Mouse (Mus musculus) forelimb bud, embryonic 11.5 days (tissue): ENCODE measurements around the gene Ltn1.

ENCODE experiments used
- DNase-seq: peaks from one replicate; pipeline ENCODE4 v3.0.0-alpha.2; 2012; ENCODE audit warnings: low read depth, low spot score

Gene Ltn1

DNA sequence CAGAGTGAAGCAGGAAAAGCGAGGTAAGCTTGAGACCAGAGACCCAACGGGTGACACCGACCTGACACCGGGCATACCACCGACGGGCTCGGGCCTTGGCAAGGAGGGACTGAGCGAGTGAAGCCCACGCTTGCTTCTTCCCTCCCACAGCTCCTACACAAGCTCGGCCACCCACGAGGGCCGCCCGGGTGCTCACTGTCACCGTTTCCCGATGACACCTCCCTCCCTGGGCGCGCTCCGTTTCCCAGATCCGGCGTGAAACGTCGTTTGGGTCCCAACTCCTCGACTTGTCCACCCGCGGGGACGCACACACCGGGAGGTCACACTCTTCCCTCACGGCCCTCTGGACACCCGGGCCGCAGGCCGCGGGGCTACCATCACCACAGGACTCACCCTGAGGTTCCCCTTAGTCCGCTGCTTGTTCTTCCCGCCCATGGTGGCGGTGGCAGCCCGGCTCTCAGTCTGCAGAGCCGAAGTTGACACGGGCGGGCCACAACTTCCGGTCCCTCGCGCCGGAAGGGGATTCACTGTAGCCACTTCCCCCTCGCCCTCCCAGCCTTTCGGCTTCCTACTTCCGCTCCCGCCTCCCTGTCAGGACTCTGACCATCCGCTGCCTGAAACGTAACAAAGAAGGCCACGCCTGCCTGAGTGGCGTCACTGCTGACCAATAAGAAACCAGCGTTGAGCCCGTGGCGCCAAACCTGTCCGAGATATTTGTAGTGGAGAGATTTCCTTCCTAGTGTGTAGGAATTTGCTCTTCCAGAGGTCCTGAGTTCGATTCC, at the start of gene Ltn1:
Gene Ltn1, minus strand, starts transcription at position 580 of the 782 bp plus-strand sequence.
- DNase-seq, result peak; percentile 99

DNA sequence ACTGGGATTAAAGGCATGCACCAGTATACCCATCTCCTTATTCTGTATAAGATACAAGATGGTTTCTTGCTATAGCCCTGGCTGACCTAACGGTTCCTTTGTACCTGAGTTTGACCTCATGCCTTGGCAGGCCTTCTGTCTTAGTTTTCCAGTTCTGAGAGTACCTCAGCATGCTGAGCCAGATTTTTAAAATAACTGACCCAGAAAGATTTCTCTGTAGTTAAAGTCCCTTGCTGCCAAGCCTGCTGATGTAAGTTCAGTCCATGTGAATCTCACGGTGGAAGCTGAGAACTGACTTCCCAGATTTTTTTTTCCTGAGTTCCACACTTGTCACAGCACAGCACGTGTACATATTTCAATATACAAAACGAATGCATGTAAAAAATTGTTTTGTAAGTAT, 38.2 kb upstream of the Ltn1 start:
- no peak for DNase-seq

DNA sequence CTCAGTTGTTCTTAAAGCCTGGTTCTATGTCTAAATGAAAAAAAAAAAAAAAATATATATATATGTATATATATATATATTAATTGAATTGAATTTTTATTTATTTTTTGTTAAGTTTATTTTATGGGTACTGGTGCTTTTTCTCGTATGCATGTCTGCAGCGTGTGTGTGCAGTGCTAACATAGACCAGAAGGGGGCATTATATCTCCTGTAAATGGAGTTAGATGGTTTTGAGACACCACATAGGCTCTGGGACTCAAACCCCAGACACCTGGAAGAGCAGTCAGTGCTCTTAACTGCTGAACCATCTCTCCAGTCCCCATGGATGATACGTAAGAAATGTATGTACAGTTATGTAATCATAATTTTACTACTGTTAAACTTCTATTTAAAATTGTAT, 26.3 kb upstream of the Ltn1 start:
- DNase-seq, result no peak

DNA sequence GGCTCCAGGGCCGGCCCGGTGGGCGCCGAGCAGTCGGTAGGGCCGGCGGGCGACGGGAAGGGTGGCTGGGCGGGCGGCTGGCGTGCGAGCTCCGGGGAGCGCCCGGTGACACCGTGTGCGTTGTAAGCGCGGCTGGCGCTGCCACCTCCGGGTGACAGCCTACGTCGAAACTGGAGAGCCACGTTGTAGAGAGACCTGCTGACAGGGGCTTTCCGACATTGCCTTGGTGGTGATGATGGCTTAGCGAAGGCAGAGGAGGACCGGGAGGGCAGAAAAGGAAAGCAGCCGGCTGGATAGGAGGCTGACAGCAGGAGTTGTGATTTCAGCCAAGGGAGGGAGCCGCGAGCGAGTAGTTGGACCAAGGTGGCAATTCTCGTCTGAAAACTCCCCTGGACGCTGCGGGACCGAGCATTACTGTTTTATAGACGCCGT, 22.8 kb upstream of the Ltn1 start:
- DNase-seq, result peak; percentile 18

DNA sequence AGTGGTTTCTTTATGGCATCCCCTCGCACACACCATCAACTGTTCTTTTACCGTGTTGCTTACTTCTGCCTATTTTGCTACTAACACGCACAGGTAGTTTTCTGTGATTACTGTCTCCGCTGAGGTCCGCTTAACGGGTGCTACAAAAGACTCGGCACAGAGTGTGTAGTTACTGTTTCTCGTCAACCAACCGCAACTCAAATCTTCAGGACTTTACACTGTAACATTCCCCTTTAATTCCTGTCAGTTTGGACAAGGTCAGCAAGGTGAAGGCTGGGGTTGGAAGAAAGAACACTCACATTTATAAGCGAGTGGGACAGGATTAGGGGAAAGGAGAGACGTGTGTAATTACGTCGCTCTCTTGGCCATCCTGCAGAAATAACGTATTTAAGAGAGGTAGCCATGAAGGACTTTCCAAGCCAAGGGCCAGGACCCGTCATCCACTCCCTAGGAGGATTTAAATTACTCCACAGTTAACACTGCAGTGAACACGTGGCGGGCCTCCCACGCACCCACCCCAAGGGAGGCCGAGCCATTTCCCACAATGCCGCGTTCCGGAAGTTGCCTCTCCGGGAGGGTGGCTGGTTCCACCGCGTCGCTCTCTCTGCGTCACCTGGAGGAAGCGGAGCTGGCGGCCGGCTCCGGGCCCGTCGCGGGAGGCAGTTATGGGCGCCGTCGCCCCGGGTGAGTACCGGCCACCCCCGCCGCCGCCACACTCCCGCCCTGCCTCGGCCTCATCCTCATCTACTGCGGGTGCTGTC, 22.2 kb upstream of the Ltn1 start, which contains the start of gene Usp16:
Gene Usp16, plus strand, starts transcription at position 285 of the 761 bp plus-strand sequence.
- DNase-seq, result peak; percentile 86

DNA sequence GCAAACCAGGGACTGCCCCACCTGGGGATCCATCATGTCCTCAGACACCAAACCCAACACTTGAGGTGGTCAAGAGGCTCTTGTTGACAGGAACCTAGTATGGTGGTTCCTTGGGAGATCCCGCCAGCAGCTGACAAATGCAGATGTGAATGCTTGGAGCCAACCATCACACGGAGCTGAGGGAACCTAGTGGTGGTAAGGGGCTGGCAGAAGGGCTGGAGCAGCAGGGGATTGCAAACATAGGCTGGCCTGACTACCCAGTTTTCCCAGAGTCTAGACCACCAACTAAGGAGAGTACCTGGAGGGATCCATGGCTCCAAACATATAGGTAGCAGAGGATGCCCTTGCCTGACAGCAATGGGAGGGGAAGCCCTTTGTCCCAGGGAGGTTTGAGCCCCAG, 20.8 kb upstream of the Ltn1 start:
- no peak for DNase-seq

DNA sequence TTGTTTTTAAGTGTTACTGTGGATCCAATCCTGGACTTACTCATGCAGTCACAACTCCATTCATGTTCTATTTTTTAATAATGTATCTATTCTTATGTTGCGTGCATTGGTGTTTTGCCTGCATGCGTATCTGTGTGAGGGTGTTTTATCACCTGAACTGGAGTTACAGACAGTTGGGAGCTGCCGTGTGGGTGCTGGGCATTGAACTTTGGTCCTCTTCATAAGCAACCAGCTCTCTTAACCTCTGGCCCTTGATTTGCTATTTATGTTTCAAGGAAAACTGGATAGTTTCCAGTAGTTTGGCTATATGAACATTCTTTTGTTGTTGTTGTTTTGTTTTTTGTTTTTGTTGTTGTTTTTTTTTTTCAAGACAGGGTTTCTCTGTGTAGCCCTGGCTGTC, 13.1 kb upstream of the Ltn1 start:
- no peak for DNase-seq

DNA sequence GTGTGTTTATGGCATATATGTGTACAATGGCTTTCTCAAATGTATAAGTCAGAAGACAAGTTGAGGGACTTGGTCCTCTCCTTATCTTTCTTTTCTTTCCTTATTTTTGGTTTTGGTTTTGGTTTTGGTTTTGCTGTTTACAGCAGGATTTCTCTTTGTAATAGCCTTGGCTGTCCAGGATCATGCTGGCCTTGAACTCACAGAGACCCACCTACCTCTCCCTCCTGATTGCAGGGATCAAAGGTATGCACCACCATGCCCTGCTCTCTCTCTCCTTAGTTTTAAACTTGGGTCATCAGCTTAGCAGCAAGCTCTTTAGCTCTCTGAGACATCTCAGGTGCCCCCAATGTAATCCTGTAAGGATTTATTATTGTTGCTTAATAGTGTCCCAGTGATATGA, 12.7 kb upstream of the Ltn1 start:
- no peak for DNase-seq

DNA sequence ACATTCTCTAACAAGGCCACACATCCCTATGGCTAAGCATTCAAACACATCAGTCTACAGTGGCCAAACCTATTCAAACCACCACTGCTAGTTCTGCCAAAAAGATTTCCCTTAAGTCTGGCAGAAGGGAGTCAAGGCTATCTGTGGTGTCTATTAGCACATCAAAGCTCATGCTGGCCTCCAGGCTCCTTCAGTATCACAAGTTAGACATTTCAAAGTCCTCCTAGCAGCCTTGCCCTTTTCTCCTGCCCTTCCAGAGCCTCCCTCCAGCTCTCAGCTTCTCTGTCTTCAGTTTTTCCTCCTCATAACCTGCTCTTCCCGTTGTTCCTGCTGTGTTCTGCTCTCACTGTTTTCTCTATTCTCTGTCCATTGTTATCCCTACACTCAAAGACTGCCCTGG, 11.7 kb upstream of the Ltn1 start:
- DNase-seq, result no peak

DNA sequence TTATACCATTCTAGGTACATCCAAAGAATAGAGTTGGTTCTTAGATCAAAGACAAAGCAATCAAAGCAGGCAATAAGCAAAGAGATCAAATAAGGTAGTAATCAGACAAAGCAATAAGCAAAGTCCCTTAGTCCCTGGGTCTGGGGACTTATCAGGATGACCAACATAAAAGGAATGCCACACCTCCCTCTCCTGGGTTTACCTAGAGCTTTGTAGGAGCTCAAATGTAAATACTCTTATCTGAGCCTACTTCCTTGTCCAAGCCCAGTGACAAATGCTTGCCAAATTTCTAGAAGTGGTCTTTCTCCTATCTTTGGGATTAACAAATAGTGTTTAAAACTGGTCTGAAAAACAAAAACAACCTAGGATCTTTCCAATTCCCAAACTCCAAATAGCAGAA, 10.8 kb upstream of the Ltn1 start:
- no peak for DNase-seq

DNA sequence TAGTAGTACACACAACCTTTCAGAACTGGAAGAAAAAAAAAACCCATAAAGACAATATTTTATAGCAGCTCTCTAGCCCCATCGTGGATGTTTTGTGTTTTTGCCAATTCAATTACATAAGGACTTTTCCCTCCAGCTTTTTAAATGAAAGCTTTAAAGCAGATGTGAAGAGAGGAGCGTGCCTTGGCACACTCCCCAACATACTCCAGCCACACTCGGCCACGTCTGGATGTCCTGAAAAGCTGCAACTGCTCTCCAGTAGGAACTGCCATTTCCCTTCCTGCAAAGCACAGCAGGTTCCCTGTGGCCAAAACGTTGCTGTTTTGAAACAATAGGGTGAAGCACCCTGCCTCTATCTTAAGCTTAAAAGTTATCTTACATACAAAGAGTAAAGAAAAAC, 9.9 kb upstream of the Ltn1 start:
- DNase-seq, result no peak

DNA sequence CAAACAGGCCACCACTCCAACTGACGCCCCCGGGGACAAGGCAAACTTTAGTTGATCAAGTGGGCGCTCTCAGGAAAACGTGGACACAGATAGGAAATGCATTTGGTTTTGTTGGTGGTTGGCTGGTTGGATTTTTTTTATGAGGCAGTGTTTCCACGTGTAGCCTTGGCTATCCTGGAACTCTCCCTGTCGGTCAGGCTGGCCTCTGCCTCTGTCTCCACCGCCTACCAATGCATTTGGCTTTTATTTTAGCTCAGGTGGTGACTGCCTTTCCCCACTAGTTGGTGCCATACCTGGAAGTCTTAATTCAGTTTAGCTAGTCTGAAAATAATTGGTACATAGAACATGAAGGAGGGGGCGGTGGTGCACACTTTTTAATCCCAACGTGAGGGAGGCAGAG, 8.7 kb upstream of the Ltn1 start:
- peak; percentile 19 for DNase-seq

DNA sequence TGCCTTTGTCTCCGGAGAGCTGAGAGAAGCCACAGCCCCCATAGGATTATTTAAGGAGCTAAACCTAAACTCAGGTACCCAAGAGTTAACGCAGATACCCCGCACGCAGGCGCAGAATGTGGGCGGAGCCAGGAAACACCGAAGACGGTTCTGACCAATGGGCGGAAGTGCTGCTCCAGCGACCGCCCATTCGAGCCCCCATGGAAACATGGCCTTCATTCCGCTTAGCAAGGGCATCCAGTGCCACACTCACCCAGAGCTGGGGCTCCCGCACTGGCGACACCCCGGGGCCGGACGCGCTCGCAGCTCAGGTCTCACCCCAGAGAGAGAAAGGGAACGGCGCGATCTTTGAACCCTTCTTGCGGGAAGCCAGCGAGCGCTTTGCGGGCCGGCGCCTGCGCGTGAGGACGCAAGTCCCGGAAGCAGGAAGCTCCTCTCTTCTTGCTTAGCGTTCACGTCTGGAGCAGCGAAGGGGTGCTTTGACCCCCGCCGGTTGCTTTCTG, 7.8 kb upstream of the Ltn1 start, which contains the start of gene Rwdd2b:
Gene Rwdd2b, minus strand, starts transcription at position 390 of the 503 bp plus-strand sequence.
- peak; percentile 92 for DNase-seq

DNA sequence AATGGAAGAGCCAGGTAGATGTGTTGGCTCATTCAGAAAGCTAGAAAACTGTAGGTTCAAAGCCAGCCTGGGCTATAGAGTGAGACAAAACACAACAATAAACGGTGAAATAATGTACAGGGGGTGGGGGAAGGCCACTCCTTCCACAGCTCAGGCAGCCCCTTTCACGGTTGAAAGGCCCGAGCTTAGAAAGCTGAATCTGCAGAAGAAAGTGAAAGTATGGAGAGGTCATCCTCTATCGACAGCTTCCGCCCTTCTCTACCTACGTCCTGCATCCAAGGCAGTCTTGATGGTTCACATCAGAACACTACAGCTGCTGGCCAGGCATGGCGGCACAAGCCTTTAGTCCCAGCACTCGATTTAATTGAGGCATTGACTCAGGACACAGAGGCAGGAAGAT, 6.3 kb upstream of the Ltn1 start:
- DNase-seq, result no peak

DNA sequence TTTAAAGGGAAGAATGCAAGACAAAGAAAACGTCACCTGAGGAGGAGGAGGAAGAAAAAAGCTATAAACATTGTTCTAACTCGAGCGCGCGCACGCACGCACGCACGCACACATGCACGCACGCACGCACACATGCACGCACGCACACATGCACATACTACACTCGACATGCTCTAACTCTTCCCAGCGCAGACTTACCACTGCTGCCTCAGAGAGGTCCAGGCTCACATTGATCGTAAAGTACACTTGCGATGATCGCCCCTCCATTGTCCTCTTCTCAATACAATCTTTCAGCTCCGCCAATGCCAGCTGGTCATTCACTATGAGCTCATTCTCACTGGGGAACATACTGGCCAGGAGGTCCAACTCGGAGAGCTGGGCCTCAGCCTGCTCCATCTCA, 4.7 kb upstream of the Ltn1 start:
- no peak for DNase-seq

DNA sequence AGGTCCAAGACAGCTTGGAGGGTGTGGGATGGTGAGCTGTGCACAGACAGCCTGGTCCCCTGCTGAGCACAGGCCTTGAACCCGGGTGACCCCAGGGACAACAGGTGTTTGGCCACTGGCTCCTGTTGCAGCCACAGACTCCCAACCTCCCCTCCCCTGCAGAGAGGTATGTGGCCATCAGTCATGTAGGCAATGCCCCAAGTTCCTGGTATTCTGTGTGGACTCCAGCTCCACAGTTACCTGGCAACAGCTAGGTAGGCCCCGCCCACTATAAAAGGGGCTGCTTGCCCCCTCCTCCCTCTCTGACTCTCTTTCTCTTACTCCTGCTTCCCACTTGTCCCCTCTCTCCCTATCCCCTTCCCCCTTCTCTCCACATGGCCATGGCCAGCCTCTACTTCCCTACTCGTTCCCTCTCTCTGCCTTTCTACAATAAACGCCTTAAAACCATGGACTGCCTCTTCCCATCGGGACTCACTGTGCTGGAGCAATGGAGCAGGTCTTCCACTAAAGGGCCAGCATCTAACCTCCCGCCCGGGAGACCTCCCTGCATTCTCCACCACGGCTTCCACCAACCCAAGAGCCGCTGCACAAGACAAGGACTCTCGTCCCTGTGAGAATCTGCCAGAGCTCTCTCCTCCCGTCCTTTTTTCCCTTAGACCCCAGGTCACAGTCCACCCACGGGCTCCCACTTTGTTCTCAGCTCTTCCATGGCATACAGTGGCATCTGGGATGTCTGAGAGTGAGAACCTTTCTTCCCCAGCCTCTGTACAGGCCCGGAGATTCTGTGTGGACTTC, 3.2 kb upstream of the Ltn1 start:
- no peak for DNase-seq

DNA sequence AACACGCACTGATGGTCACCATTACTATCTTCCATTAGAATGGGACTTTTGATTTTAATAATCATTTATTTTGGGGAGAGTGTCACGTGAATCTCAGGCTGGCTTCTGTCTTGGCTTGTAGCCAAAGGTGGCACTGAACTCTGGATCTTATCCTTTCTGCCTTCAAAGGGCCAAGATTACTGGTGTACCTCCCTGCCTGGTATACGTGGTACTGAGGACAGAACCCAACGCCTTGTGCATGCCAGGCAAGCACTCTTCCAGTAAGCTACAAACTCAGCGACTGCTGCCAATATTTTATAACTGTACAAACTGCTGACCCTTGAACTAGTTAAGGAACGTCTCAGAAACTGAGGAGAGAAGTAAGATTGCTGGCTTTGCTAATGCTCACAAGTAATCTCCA, 2.5 kb upstream of the Ltn1 start:
- DNase-seq, result no peak

DNA sequence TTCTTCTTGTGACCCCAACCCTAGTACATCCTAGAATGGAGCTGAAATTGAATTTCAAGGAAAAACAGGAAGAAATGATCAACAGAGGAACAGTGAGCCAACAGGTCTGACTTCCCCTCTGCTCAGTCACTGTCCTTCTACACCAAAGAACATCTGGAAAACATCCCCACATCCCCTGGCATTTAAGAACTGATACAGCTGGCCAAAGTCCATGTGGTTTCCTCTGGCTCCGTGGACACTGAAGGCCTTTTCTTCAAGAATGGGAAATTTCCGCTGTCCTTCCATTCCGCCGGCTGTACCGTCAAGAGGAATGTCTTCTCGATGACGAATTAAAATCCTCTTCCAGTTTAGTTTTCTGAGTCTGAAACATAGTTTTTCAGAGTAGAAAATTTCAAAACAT, 1.9 kb upstream of the Ltn1 start:
- no peak for DNase-seq

DNA sequence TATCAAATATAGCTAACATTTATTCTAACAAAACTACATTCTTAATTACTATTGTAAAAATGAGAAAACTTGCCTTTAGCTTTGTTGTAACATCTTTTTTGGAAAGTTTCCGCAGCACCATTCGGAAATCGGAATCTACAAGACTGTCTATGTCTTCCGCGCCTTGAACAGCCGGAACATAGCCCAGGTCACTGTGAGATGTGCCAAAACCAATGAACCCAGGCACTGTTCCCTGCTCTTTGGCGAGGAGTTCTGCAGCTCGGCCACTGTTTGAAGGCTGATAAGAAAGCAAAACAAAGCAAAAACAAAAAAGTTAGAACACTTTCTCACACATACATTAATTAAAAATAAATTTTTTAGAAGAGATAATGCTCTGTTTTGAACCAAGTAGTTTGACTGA, 4.9 kb downstream of the Ltn1 start:
- no peak for DNase-seq

DNA sequence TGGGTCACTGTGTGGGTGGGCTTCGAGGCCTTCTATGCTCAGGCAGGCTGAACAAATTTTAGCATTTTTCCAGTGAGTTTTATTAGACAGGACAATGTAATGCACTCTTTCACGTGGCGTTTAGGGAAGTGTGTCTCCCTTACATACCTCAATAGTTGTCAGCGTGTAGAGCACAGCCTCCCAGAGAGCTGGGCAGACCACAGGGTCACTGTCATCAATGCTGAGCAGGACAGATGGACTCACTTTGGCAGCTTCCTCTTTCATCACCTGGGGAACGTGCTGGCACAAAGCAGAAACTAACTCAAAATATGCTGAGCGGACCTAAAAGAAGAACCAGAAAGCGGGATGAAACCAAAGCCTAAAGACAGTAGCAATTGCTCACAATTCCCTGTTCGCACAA, 11.8 kb downstream of the Ltn1 start:
- no peak for DNase-seq

DNA sequence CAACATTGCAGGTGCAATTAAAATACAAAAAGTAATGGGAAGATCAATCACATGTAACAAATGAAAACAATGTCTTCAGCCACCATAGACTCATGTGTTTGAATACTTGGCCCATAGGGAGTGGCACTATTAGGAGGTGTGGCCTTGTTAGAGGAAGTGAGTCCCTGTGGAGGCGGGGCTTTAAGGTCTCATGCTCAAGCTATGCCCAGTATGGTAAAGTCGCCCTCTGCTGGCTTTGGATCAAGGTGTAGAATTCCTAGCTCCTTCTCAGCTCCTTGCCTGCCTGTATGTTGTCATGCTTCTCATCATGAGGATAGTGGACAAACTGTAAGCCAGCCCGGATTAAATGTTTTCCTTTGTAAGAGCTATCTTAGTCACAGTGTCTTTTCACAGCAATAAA, 27.4 kb downstream of the Ltn1 start:
- peak; percentile 5 for DNase-seq
